Mouse (Mus musculus): Measurements from ENCODE around the gene Wtip. TPM values are rescaled to one million over a fixed set of nuclear protein-coding genes. Genes with fewer than 3 reads are reported as not detected.
A peak's percentile ranks its signal among the peaks of the same experiment; 100 is the strongest.
"Not testable (repeated sequence)": the region's sequence is repeated elsewhere in the genome, so short reads cannot be mapped to it uniquely, and the experiment has no call there.

Gene Wtip
- polyA plus RNA-seq (2011; ENCODE audit: insufficient read length, low read depth, missing spikeins) = 32.7 and 33.2 TPM in 2 replicates

DNA sequence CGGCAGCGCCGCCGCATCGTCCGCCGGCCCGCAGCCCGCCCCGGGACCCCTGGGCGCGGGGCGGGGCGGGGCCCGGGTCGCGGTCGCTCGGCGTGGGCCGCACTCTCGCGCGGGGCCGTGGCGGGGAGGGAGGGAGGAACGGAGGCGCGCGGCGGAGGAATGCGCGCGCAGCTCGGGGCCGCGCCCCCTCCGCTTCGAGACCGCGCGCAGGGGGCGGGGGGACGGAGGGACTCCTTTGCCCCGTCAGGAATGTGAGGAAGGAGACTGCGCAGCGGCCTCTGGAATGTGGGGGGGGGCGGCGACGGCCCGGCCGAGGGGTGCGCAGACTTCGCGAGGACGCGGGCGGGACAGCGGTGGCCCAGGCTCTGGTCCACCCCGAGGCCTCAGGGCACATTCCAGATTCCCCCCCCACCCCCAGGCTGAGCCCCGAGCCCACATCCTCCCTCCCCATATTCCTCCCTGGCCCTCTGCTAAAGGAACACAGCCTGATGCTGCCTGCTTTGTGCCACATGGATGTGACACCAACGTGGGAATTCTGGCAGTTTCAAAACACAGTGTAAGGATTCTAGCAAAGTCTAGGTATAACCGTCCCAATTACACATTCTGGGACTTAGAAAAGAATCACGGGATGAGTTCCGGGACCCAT lies at the start of gene Wtip:
Gene Wtip, minus strand, starts transcription at position 152 of the 646 bp plus-strand sequence.
- peak within 1 kb of the TSS; percentile 92 for H3K27ac ChIP-seq (ENCODE audit: insufficient read depth, low read length)
- TF ChIP-seq POLR2A (IDR thresholded peaks at IDR 0.05; ENCODE audit: low read depth, low read length) (peak; percentile 46), CTCF (IDR thresholded peaks at IDR 0.05; ENCODE audit: borderline replicate concordance, insufficient read depth, low read length) (no peak)
- H3K4me3 ChIP-seq (ENCODE audit: insufficient read depth, low read length) = peak within 1 kb of the TSS; percentile 85

GRCm38 (mm10) chr7:34176241-34176640 lies 43.2 kb upstream of the Wtip start:
- H3K4me1 ChIP-seq (ENCODE audit: control insufficient read depth, insufficient read depth, low read length); H3K27ac ChIP-seq (ENCODE audit: insufficient read depth, low read length): not testable (repeated sequence)

More for the DNA sequence above, at the start of gene Wtip:
- peaks cover 14% of the 10 kb centered on the region for H3K4me1 ChIP-seq (ENCODE audit: control insufficient read depth, insufficient read depth, low read length)

GRCm38 (mm10) chr7:34172251-34172650 lies 39.2 kb upstream of the Wtip start:
- TF ChIP-seq CTCF (IDR thresholded peaks at IDR 0.05; ENCODE audit: borderline replicate concordance, insufficient read depth, low read length) (no peak), POLR2A (IDR thresholded peaks at IDR 0.05; ENCODE audit: low read depth, low read length) (no peak)
- Histone ChIP-seq H3K4me3 (ENCODE audit: insufficient read depth, low read length) (no peak overlapping the region), H3K27ac (ENCODE audit: insufficient read depth, low read length) (no peak overlapping the region), H3K4me1 (ENCODE audit: control insufficient read depth, insufficient read depth, low read length) (no peaks in the 10 kb centered on the region)

More at GRCm38 (mm10) chr7:34176241-34176640, 43.2 kb upstream of the Wtip start:
- H3K4me3 ChIP-seq (ENCODE audit: insufficient read depth, low read length) = not testable (repeated sequence)

GRCm38 (mm10) chr7:34169454-34169853 lies 36.4 kb upstream of the Wtip start, which contains the start of gene Uba2:
Uba2 (minus strand) TSS chr7:34169599.
- no peak within 1 kb of the TSS; the same call in 1 of the 2 replicates for H3K4me3 ChIP-seq (ENCODE audit: insufficient read depth, low read length)
- no peaks in the 10 kb centered on the region; the same call in 1 of the 2 replicates for H3K4me1 ChIP-seq (ENCODE audit: control insufficient read depth, insufficient read depth, low read length)
- no peak within 1 kb of the TSS for H3K27ac ChIP-seq (ENCODE audit: insufficient read depth, low read length)
- no peak for TF ChIP-seq CTCF (IDR thresholded peaks at IDR 0.05; ENCODE audit: borderline replicate concordance, insufficient read depth, low read length)
- TF ChIP-seq POLR2A (IDR thresholded peaks at IDR 0.05; ENCODE audit: low read depth, low read length) = no peak

DNA sequence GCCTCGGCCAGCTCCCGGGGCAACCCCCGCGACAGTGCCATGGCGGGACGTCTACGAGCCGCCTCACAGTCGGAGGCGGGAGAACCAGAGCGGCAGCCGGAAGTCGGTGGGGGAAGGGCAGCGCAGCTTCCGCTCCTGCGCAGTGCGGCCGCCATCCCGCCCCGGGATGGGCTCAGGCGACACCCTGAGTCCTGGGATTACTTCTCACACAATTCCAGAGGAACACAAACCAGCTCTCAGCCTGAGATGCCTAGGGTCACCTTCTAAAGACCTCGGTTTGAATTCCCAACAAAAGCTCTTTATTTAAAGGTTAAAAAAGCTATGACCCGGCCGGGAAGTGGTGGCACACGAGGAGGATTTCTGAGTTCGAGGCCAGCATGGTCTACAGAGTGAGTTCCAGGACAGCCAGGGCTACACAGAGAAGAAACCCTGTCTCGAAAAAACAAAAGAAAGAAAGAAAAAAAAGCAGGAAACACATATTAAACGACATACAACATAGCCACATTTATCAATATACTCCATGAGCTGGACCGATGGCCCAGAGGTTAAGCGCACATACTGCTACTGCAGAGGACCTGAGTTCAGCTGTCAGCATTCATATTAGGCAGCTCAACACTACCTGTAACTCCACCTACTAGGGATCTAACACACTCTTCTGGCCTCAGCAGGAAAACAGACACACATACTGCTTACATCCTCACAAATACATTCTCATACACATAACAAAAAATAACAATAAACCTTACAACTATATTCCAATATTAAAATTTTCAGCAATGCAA lies 35.6 kb upstream of the Wtip start:
- TF ChIP-seq CTCF (IDR thresholded peaks at IDR 0.05; ENCODE audit: borderline replicate concordance, insufficient read depth, low read length) = no peak
- TF ChIP-seq POLR2A (IDR thresholded peaks at IDR 0.05; ENCODE audit: low read depth, low read length) = peak; percentile 95
- H3K27ac ChIP-seq (ENCODE audit: insufficient read depth, low read length) = peak overlapping the region; percentile 59
- no peaks in the 10 kb centered on the region; the same call in 1 of the 2 replicates for H3K4me1 ChIP-seq (ENCODE audit: control insufficient read depth, insufficient read depth, low read length)
- peak overlapping the region; percentile 92 for H3K4me3 ChIP-seq (ENCODE audit: insufficient read depth, low read length)

DNA sequence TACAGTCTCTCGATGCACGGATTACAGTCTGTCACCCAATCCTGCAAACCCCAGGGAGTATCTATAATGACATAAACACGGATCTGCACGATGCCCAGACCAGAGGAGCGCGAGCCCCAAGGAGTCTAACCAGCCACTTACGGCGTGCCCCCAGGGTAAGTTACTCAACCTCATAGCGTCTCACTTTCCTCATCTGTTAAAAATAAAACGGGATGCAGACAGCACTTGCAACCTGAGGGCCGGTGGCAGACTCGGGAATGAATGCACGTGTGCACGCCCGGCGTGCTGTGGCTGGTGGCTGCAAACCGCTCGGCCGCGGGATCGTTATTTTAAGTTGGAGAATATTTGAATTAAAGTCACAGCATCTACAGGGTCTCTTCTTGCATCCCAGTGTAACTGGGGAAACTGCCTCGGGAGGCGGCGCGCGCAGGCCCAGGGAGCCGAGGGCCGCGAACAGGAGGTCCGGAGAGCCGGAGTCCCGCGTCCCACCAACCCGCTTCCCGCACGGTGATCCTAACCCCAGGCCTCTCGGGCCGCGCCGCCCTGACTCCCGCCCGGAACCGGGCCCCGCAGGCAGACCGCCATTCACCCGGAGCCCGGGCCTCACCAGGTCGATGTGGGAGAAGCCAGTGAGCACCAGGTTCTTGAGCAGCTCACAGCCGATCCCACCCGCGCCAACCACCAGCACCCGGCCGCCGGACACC lies 34.9 kb upstream of the Wtip start:
- Histone ChIP-seq H3K4me1 (ENCODE audit: control insufficient read depth, insufficient read depth, low read length) (no peaks in the 10 kb centered on the region; the same call in 1 of the 2 replicates), H3K4me3 (ENCODE audit: insufficient read depth, low read length) (peak overlapping the region; percentile 92), H3K27ac (ENCODE audit: insufficient read depth, low read length) (peak overlapping the region; percentile 59)
- TF ChIP-seq POLR2A (IDR thresholded peaks at IDR 0.05; ENCODE audit: low read depth, low read length) (no peak), CTCF (IDR thresholded peaks at IDR 0.05; ENCODE audit: borderline replicate concordance, insufficient read depth, low read length) (no peak)

GRCm38 (mm10) chr7:34166850-34167249 lies 33.8 kb upstream of the Wtip start:
- H3K27ac ChIP-seq (ENCODE audit: insufficient read depth, low read length) = no peak overlapping the region
- peak overlapping the region; percentile 2 for H3K4me3 ChIP-seq (ENCODE audit: insufficient read depth, low read length)
- peak; percentile 67; the same call in 1 of the 2 replicates for TF ChIP-seq CTCF (IDR thresholded peaks at IDR 0.05; ENCODE audit: borderline replicate concordance, insufficient read depth, low read length)
- no peak for TF ChIP-seq POLR2A (IDR thresholded peaks at IDR 0.05; ENCODE audit: low read depth, low read length)
- H3K4me1 ChIP-seq (ENCODE audit: control insufficient read depth, insufficient read depth, low read length) = no peaks in the 10 kb centered on the region; the same call in 1 of the 2 replicates

GRCm38 (mm10) chr7:34165999-34166398 lies 32.9 kb upstream of the Wtip start:
- no peak for TF ChIP-seq CTCF (IDR thresholded peaks at IDR 0.05; ENCODE audit: borderline replicate concordance, insufficient read depth, low read length)
- no peak for TF ChIP-seq POLR2A (IDR thresholded peaks at IDR 0.05; ENCODE audit: low read depth, low read length)
- no peak overlapping the region for H3K27ac ChIP-seq (ENCODE audit: insufficient read depth, low read length)
- peak overlapping the region; percentile 4; the same call in 1 of the 2 replicates for H3K4me3 ChIP-seq (ENCODE audit: insufficient read depth, low read length)
- no peaks in the 10 kb centered on the region; the same call in 1 of the 2 replicates for H3K4me1 ChIP-seq (ENCODE audit: control insufficient read depth, insufficient read depth, low read length)

- no peak for TF ChIP-seq POLR2A (IDR thresholded peaks at IDR 0.05; ENCODE audit: low read depth, low read length)
- TF ChIP-seq CTCF (IDR thresholded peaks at IDR 0.05; ENCODE audit: borderline replicate concordance, insufficient read depth, low read length) = no peak
- H3K27ac ChIP-seq (ENCODE audit: insufficient read depth, low read length) = no peak overlapping the region
These were observed 31.6 kb upstream of the Wtip start for GRCm38 (mm10) chr7:34164671-34165070.

More at GRCm38 (mm10) chr7:34164671-34165070, 31.6 kb upstream of the Wtip start:
- Histone ChIP-seq H3K4me3 (ENCODE audit: insufficient read depth, low read length) (no peak overlapping the region), H3K4me1 (ENCODE audit: control insufficient read depth, insufficient read depth, low read length) (no peaks in the 10 kb centered on the region; the same call in 1 of the 2 replicates)
